Mouse (Mus musculus): ENCODE data around the gene Tap2.

The Tap2 gene

DNA sequence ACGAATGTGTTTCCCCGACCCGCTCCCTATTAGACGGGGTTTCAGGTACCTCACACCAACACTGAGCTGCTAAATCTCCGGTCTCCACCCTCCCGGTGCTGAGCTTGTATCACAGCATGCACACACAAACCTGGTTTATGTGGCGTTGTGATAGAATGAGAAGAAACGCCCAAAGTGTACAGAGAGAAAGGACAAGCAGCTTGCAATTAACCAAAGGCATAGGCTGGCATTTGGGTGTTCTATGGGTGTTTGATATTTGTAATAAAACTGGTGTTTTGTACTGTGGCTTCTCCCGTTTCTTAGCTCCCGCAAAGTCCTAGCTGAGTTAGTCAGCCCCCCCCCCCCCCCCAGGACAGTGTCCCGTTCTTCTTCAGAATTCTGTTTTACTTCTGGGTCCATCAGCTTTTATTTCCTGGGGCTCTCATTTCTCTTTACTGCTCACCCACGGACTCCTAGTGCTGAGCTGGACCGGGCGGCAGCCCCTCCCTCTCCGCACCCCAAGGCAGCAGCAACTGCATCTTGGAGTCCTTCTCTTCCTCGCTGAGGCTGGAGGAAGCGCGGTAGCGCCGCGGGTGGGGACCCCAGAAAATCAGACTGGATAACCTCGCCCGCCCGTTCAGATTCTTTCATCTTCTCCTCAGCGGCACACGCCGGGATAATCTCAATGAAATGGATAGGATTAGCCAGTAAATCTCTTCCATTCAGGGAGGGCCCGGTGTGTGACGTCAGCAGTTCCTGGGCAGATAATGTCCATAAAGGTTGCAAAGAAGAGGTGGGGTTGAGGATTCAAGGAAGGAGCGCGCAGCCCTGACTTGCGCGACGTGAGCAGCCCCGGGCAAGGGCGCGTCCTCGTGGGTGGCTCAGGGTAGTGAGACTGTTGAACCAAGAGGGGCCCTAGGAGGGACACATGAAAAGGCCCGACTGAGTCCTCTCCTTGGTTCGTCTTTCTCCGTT lies 6.1 kb upstream of the Tap2 start, which contains the start of gene Psmb8:
Psmb8 (plus strand) TSS at position 781 of the 954 bp plus-strand sequence.
- peak; percentile 93 for DNase-seq

DNA sequence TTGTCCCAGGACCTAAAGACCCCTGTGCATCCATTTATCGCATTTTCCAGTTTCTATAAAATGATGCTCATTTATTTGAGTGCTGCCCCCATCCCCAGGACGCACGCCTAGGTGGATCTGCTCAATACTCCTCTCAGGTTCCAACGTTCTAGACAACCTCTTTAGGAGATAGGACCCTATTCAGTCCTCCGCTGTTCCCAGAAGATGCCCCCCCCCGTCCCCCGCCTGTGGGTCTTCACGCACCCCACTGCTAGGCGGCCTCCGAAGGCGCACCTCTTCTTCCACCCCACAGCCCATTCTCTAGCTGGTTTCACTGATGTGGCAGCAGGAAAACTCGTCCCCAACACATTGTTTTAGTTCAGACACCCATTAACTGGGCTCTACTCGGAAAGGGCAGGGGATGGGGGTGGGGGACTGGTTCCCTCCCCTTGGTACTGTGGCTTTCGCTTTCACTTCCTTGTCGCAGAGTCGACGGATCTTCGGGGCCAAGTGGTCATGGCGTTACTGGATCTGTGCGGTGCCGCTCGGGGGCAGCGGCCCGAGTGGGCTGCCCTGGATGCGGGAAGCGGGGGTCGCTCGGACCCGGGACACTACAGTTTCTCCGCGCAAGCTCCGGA lies 5.3 kb upstream of the Tap2 start:
- peak; percentile 64 for DNase-seq

DNA sequence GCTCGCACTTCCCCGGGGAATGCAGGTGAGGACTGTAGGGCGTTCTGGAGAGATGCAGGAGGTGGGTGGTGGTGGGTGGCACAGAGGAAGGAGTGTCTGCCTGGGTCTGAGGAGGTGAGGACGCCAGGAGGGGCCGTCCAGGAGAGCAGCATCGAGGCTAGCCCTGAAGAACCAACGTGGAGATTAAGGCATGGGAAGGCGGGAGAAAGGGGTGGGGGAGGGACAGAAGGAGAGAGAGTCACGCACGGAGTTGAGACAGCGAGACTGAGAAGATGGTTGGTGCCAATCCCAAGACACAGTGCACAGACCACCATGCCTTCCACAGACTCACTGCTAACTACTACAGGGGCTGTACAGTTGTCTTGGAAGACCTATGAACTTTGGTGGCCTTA lies 4.8 kb upstream of the Tap2 start:
- DNase-seq = no peak

DNA sequence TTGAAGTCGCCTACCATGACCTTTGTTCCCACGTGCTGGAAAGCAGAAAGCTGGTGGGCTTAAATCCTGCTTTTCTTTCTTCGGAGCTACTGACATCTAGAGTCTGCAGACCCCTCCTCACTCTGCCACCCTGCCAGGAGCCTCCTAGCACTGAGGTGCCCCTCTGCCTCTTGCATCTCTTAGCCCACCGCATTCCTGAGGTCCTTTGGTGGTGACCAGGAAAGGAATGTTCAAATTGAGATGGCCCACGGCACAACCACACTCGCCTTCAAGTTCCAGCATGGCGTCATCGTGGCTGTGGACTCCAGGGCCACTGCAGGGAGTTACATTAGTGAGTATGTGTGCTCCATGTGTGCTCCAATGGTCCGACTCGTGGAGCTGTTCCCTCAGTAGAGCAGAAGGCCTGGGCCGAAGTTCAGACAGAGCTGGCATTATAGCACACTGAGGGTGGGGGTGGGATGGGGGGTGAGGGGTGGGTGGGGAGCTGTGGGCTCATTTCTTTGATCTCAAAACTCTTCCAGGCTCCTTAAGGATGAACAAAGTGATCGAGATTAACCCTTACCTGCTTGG lies 4.2 kb upstream of the Tap2 start:
- DNase-seq = no peak

DNA sequence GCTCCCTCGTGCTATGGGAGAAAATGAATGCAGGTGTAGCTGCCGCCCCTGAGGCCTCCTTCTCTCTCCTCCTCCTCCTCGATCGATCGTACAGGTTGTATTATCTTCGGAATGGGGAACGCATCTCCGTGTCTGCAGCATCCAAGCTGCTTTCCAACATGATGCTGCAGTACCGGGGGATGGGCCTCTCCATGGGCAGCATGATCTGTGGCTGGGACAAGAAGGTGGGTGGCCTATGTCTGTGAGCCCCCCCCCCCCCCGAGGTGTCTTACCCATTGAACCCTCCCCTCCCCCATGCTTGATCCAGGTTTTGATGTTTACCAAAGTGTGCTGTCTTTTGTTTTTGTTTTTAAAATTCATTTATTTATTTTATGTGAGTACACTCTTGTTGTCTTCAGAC lies 3.3 kb upstream of the Tap2 start:
- no peak for DNase-seq

DNA sequence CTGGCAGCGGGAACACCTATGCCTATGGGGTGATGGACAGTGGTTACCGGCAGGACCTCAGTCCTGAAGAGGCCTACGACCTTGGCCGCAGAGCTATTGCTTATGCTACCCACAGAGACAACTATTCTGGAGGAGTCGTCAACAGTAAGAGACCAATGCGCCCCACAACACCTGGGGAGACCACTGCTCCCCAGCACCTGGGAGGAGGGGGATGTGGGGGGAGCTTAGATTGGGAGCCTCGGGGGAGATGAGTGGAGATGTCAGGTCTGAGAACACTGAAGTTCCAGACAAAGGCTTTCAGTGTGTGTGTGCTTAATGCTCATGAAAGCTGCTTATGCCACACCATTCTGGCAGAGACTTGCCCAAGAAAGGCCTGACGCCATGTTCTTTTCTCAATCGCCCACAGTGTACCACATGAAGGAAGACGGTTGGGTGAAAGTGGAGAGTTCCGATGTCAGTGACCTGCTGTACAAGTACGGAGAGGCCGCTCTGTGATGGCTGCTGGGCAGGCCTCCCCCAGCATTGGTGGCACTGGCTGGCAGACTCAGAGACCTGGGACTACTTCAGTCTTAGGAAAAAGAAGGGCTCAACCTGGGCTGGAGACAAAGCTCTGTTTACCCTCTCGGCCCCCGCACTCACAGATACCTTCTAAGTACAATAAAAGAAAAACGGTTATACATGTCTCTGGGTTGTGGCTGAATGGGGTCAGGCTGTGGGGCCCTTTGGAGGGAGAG lies 2.4 kb upstream of the Tap2 start:
- DNase-seq = no peak

DNA sequence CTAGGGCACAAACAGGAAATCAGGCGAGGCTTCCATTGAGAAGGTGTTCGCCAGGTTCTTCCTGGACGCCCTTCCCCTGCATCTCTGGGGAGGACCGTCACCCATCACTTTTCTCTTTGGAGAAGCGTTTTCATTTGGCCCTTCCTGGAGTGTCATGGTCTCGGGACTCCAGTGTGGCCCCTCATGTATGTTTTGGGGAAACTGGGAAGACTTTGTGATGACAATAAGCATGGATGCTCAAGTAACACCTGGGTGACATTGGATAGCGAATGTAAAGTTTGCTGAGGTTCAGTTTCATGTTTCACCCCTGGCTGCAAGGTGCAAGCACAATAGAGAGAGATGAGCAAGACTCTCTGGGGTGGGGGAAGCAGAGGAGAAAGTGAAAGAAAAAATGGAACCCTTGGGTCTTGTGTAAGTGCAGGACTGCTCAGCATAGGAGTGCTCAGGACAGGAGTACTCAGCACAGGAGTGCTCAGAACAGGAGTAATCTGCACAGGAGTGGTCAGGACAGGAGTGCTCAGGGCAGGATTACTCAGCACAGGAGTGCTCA lies 1.7 kb upstream of the Tap2 start:
- DNase-seq = no peak

DNA sequence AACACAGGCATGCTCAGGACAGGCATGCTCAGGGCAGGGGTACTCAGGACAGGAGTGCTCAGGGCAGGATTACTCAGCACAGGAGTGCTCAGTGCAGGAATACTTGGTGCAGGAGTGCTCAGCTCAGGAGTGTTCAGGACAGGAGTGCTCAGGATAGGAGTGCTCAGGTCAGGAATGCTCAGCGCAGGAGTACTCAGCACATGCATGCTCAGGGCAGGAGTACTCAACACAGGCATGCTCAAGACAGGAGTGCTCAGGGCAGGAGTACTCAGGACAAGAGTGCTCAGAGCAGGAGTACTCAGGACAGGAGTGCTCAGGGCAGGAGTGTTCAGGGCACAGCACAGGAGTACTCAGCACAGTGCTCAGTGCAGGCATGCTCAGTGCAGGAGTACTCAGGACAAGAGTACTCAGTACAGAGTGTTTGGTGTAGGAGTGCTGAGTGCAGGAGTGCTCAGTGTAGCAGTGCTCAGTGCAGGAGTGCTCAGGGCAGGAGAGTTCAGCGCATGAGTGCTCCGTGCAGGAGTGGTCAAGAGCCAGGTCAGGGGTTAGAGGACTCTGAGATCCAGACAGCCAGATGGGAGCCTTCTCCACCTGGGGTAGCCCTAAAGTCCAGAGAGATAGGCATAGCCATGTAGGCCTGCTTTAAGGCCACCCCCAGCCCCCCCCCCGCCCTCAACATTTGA lies 426 bp upstream of the Tap2 start:
- DNase-seq = no peak

DNA sequence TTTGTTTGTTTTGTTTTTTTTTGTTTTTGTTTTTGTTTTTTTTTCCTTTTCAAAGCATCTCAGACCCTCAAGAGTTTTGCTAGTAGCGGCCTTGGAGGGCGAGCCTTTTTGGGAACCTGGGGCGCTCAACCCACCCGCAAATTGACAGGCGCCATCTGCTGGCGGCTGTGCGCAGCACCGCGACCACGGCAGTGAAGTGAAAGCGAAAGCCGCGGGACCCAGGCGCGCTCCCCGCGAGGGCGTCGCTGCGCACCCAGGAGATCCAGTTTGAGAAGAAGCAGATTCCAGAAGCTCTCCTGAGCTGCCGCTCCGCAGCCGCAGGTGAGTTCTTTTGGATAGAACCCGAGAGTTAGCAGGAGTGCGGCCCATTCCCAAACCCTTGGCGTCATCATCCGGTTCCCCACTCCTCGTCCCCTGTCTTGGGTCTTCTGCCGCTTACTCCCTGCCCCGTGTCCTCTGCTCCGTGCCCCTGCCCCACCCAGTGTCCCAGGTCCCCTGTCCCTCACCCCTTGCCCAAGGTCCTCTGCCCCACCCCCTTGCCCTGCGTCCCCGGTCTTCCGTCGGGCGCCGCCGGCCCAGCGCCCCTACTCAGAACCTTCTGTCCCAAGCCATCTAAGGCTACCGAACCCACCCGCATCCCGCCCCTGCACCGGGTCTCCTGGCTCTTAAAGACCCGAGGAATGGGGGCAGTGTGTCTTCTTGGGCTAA lies 1.1 kb downstream of the Tap2 start:
- peak; percentile 92 for DNase-seq

DNA sequence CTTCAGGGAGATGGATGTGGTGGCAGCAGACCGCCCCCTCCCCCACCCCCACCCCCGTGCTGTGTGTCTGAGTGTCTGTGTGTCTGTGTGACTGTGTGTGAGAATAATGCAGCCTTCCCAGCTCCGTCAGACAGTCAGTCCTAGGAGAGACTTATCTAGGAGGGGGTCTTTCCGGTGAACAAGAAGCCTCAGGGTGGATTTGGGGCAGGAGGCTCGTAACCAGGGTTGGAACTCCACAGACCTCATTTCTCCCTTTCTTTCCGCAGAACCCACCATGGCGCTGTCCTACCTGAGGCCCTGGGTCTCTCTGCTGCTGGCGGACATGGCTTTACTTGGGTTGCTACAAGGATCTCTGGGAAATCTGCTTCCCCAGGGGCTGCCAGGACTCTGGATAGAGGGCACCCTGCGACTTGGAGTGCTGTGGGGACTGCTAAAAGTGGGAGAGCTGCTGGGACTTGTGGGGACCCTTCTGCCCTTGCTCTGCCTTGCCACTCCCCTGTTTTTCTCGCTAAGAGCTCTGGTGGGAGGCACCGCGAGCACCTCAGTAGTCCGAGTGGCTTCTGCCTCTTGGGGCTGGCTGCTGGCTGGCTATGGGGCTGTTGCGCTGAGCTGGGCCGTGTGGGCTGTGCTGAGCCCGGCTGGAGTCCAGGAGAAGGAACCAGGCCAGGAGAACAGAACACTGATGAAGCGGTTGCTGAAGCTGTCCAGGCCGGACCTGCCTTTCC lies 1.9 kb downstream of the Tap2 start:
- DNase-seq = no peak

DNA sequence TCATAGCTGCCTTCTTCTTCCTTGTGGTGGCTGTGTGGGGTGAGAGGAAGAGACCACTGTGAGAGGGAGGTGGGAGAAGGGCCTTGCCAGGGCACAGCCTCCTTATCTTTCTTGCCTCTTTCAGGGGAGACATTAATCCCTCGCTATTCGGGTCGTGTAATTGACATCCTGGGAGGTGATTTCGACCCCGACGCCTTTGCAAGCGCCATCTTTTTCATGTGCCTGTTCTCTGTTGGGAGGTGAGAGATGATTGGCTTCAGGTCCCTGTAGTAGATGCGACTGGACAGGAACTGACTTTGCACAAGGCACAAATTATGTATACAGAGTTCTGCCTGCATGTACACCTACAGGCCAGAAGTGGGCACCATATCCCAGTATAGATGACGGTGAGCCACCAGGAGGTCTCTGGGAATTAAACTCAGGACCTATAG lies 2.4 kb downstream of the Tap2 start:
- peak; percentile 46 for DNase-seq

DNA sequence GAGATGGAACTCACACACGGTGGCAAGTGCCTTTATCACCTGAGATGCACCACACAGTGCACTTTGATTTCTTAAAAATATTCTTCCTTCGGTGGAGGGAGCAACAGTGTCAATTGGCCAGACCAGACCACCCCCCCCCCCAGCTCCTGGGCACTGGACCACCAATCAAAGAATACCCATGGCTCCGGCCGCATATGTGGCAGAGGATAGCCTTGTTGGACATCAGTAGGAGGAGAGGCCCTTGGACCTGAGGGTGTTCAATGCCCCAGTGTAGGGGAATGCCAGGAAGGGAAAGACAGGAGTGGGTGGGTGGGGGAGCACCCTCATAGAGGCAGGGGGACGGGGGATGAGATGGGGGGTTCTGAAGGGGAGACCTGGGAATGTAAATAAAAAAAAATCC lies 3.4 kb downstream of the Tap2 start:
- DNase-seq = no peak

DNA sequence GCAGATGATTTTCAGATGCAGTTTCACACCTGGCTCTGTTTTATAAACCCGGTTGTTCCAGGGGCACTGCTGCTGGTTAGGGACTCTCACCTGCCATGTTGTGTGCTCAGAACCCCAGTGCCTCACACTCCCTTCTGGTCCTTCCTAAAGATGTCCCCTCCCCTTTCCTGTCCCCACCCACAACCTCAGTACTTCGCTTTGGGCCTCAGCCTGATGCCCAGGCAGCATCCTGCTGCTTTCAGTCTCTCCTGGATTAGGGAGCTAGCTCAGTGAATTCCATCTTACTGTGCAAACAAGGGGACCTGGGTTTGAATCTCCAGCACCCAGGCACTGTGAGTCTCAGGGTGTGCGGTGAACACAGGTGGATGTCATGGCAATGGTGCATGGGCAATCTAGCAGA lies 4.1 kb downstream of the Tap2 start:
- no peak for DNase-seq

DNA sequence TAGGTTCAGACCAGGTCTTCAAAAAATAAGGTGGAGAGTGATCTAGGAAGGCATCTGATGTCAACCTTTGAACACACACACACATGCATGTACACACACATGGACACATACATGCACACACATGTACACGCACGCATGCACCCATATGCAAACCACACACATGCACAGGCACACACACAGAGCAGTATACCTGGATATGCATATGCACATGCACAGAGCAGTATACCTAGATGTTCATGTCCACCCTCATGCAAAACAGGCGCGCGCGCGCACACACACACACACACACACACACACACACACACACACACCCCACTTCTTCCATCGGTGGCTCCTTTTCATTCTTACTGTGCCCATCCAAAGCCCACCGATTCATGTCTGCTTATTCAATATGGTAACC lies 4.5 kb downstream of the Tap2 start:
- DNase-seq = no peak

DNA sequence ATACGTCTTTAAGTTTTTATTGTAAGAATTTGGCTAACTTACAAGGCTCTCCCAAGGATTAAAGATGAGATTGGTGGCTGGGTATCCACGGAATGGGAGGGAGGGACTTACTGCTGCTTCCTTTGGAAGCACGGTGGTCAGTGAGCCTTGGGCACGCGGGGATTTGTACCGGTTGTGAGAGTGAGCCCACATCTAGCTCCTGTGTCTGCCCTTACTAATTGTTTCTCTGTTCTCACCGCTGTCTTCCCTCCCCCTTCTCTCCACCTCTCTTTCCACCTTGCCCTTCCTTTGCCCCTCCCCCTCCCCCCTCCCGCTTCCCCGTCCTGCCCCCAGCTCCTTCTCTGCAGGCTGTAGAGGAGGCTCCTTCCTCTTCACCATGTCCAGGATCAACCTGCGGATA lies 5.1 kb downstream of the Tap2 start:
- no peak for DNase-seq

DNA sequence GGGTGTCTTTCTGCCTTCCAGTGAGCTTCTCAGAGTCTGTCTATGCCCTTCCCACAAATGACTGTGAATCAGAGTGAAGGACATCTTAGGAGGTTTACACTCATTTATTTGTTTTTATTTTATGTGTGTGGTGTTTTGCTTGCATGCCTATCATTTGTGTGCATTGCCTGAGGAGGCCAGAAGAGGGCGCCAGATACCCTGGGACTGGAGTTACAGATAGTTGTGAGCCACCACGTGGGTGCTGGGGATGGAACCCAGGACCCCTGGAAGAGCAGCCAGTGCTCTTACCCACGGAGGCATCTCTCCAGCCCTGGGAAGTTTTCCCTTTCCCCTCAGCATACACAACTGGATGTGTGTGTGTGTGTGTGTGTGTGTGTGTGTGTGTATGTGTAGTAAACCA lies 6.4 kb downstream of the Tap2 start:
- no peak for DNase-seq

DNA sequence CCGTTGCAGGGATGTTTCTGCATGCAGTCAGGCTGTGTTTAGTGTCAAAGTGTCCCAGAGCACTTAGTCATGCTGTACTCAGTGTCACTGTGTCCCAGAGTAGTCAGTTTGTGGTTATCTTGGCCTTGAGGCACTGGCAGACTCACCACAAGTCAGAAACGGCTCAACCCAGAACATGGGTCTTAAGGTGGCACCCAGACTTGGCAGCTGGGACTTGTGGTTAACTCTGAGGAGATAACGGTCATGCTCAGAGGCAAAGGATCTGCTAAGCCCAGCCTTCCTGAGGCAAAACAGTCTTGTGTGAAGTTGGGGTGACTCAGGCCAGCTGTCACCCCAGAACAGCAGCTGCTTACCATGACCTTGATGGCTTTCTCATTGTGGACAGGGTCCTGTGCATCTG lies 7.3 kb downstream of the Tap2 start:
- DNase-seq = no peak

DNA sequence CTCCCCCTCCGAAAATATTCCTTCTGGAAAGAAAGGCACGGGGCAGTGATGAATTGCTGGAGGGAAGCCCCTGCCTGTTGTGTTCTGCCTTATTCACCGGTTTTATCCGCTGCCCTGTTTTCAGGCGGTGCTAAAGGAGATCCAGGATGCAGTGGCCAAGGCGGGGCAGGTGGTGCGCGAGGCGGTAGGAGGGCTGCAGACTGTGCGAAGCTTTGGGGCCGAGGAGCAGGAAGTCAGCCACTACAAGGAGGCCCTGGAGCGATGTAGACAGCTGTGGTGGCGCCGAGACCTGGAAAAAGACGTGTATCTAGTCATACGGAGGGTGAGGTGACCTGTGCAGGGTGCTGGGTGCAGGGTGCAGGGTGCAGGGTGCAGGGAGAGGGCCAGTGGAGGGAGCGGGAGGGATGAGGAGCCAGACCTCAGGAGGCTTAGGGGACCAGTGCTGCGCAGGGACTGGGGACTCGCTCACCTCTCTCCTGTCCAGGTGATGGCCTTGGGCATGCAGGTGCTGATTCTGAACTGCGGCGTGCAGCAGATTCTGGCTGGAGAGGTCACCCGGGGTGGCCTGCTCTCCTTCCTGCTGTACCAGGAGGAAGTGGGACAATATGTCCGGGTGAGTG lies 8.5 kb downstream of the Tap2 start:
- DNase-seq = no peak

DNA sequence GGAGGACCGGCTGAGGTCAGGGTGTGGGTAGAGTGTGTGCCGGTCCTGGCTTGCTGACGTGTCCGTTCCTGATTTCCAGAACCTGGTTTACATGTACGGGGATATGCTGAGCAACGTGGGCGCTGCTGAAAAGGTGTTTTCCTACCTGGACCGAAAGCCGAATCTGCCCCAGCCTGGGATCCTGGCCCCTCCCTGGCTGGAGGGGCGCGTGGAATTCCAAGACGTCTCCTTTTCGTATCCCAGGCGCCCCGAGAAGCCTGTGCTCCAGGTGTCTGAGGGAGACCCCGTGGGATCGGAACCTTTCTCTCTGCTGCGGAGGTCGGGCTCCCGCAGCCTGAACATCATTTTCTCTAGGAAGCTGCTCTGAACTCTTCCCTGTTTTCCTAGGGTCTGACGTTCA lies 10.6 kb downstream of the Tap2 start:
- no peak for DNase-seq

DNA sequence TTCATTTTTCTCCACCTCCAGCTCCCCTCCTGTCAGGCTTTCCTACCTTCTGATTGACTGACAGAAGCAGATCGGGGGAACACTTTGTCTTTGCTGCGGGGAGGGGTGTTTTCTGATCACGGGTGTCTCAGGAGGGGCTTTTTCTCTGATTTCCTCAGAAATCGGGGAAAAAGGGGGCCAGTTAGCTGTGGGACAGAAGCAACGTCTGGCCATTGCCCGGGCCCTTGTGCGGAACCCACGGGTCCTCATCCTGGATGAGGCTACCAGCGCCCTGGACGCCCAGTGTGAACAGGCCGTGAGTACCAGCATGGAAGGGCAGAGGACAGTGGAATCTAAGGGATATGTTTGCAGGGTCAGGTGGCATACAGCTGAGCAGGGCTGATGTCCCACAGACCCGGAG lies 11.8 kb downstream of the Tap2 start:
- DNase-seq = no peak
